ENCODE assay signal across 28 mouse cellular contexts in the genomic region with DNA sequence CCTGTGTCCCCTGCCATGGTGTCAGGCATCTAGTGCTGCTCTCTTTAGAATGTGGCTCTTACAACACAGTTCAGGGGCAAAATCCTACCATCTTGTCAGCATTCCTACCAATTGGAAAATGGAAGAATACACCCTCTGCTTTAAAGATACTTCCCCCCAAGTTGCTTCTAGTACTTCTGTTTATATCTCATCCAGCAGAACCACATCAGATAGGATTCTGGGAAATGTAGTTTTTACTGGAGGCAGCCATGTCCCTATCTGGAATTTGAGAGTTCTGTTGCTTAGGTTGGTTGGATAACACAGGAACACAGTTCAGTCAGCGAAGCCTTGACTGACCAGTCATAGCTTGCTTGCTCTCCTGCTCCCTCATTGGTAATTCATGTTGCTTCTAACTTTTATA.
DNase-seq lines count a peak whose midpoint lies in the region; ATAC-seq and TF ChIP-seq lines count a peak whose summit lies in the region.
"Had no signal": no experiment of that assay in that cellular context is flagged by ENCODE, and none has a peak within 500 bp of the region (broad histone marks: within the 10 kb centered on the region; RNA-seq: fewer than 3 reads in every experiment).

No protein-coding gene starts in this region.

- no peak overlapping the region for H3K9ac ChIP-seq in liver, postnatal 0 days (replicated peaks)
- H3K9ac ChIP-seq in liver, embryonic 11.5 days (ENCODE audit: low read depth, low read length), result no peak overlapping the region
- H3K9ac ChIP-seq in MEL (ENCODE audit: control insufficient read depth, low read depth, low read length, poor library complexity, severe bottlenecking), result no peak overlapping the region
- no peak overlapping the region for H3K9ac ChIP-seq in heart, adult 2 months (ENCODE audit: low read depth, low read length)
- H3K9ac ChIP-seq: embryonic facial prominence, embryonic 13.5 days; heart, embryonic 15.5 days; hindbrain, embryonic 12.5 days; limb, embryonic 13.5 days; liver, embryonic 15.5 days had no signal

- H3K9me3 ChIP-seq in liver, postnatal 0 days (ENCODE audit: low read length), result no peaks in the 10 kb centered on the region
- H3K9me3 ChIP-seq in liver, embryonic 11.5 days (ENCODE audit: control insufficient read depth, low read length), result no peaks in the 10 kb centered on the region
- no peaks in the 10 kb centered on the region for H3K9me3 ChIP-seq in MEL (replicated peaks; ENCODE audit: insufficient read depth, low read length)
- H3K9me3 ChIP-seq: embryonic facial prominence, embryonic 13.5 days; forebrain, embryonic 10.5 days; heart, embryonic 15.5 days; hindbrain, embryonic 12.5 days; limb, embryonic 13.5 days; liver, embryonic 15.5 days had no signal

- no peak for TF ChIP-seq EP300 in liver, postnatal 0 days (IDR thresholded peaks at IDR 0.05; ENCODE audit: low read depth)
- no peak for TF ChIP-seq EP300 in MEL (IDR thresholded peaks at IDR 0.05; ENCODE audit: low read depth in 1 of 2, low read length in 2 of 2)
- TF ChIP-seq EP300 in heart, adult 2 months (IDR thresholded peaks at IDR 0.05; ENCODE audit: insufficient read depth, low read depth, low read length), result no peak

- peak; percentile 14 for DNase-seq in heart, adult 11 months
- no peak for DNase-seq in heart, postnatal 10 days
- peak; percentile 10 for DNase-seq in liver, postnatal 0 days
- no peak for DNase-seq in liver, embryonic 11.5 days (ENCODE audit: low spot score)
- peak; percentile 59 for DNase-seq in MEL (ENCODE audit: low read depth, low spot score)
- DNase-seq in heart, adult 9 months (ENCODE audit: low spot score in 2 of 2), result no peak
- DNase-seq in heart, adult 2 months, result no peak
- DNase-seq: adrenal gland, postnatal 10 days; cerebellum, adult 11 months; cerebellum, adult 9-10 months; cerebellum, postnatal 36 days; gastrocnemius, postnatal 36 days; heart, postnatal 36 days; kidney, postnatal 25 days; spleen, adult 18-20 months; thymus, postnatal 14 days had no signal

- H3K27ac ChIP-seq in liver, postnatal 0 days (ENCODE audit: low read depth), result peak overlapping the region; percentile 56; the same call in 1 of the 2 replicates
- H3K27ac ChIP-seq in liver, embryonic 11.5 days (ENCODE audit: low read depth, low read length), result no peak overlapping the region
- H3K27ac ChIP-seq in MEL (ENCODE audit: control insufficient read depth, low read depth, low read length), result no peak overlapping the region
- no peak overlapping the region for H3K27ac ChIP-seq in heart, adult 2 months
- H3K27ac ChIP-seq: embryonic facial prominence, embryonic 13.5 days; forebrain, embryonic 10.5 days; heart, embryonic 15.5 days; hindbrain, embryonic 12.5 days; hindbrain, postnatal 0 days; left cerebral cortex, adult 2 months; limb, embryonic 13.5 days had no signal

- intact Hi-C loops in heart, postnatal 10 days (cut with DNase I), result no loop called here
- intact Hi-C loops in heart, adult 2 months (cut with DNase I), result no loop called here

- no peaks in the 10 kb centered on the region for H3K27me3 ChIP-seq in liver, postnatal 0 days (ENCODE audit: insufficient read depth, low read length)
- H3K27me3 ChIP-seq in liver, embryonic 11.5 days (replicated peaks; ENCODE audit: control insufficient read depth, insufficient read depth, low read length), result no peaks in the 10 kb centered on the region
- no peaks in the 10 kb centered on the region for H3K27me3 ChIP-seq in MEL (ENCODE audit: control insufficient read depth in 1 of 2, insufficient read depth in 2 of 2, low read length in 2 of 2)
- no peaks in the 10 kb centered on the region for H3K27me3 ChIP-seq in heart, adult 2 months (ENCODE audit: control insufficient read depth, insufficient read depth, low read length)
- H3K27me3 ChIP-seq: embryonic facial prominence, embryonic 13.5 days; heart, embryonic 15.5 days; hindbrain, embryonic 12.5 days; liver, embryonic 15.5 days had no signal

- peaks cover 10% of the 10 kb centered on the region; the same call in 1 of the 2 replicates for H3K4me1 ChIP-seq in liver, postnatal 0 days (ENCODE audit: insufficient read depth)
- H3K4me1 ChIP-seq in liver, embryonic 11.5 days (replicated peaks; ENCODE audit: control insufficient read depth, insufficient read depth, low read length), result no peaks in the 10 kb centered on the region; the same call in 1 of the 2 replicates
- peaks cover 0 to 20% of the 10 kb centered on the region in 2 experiments; a peak in 3 of 4 replicates for H3K4me1 ChIP-seq in MEL (ENCODE audit: control insufficient read depth in 1 of 2, insufficient read depth in 2 of 2, low read length in 2 of 2)
- no peaks in the 10 kb centered on the region for H3K4me1 ChIP-seq in heart, adult 2 months (ENCODE audit: control insufficient read depth, insufficient read depth, low read length)
- H3K4me1 ChIP-seq: forebrain, embryonic 10.5 days; hindbrain, embryonic 12.5 days had no signal

- no peaks in the 10 kb centered on the region for H3K79me2 ChIP-seq in MEL (ENCODE audit: control insufficient read depth, insufficient read depth, low read length, poor library complexity)
- no peaks in the 10 kb centered on the region for H3K79me2 ChIP-seq in heart, adult 2 months (replicated peaks; ENCODE audit: control insufficient read depth, insufficient read depth, low read length)

- no peak; the same call in 1 of the 2 replicates for ATAC-seq in liver, postnatal 0 days
- no peak for ATAC-seq in liver, embryonic 11.5 days (replicated peaks; ENCODE audit: low FRiP score)
- peak; percentile 39; the same call in 1 of the 2 replicates for ATAC-seq in megakaryocyte progenitor cell, adult 5-6 weeks (replicated peaks; ENCODE audit: poor library complexity)
- ATAC-seq: hindbrain, postnatal 0 days; intestine, postnatal 0 days; midbrain, embryonic 16.5 days had no signal

- H3K4me2 ChIP-seq in liver, postnatal 0 days (ENCODE audit: low read depth, low read length), result no peak overlapping the region
- H3K4me2 ChIP-seq in liver, embryonic 11.5 days, result no peak overlapping the region
- H3K4me2 ChIP-seq: embryonic facial prominence, embryonic 13.5 days; heart, embryonic 15.5 days; hindbrain, embryonic 12.5 days; limb, embryonic 13.5 days; liver, embryonic 15.5 days; midbrain, embryonic 11.5 days had no signal

- no peaks in the 10 kb centered on the region for H3K36me3 ChIP-seq in liver, postnatal 0 days (replicated peaks; ENCODE audit: insufficient read depth, low read length)
- H3K36me3 ChIP-seq in liver, embryonic 11.5 days (ENCODE audit: control insufficient read depth, insufficient read depth, low read length), result no peaks in the 10 kb centered on the region
- H3K36me3 ChIP-seq in MEL (ENCODE audit: control insufficient read depth in 1 of 2, insufficient read depth in 2 of 2, low read length in 2 of 2), result peaks cover 0 to 13% of the 10 kb centered on the region in 2 experiments; a peak in 2 of 4 replicates
- H3K36me3 ChIP-seq in heart, adult 2 months (ENCODE audit: control insufficient read depth, insufficient read depth, low read length), result no peaks in the 10 kb centered on the region
- H3K36me3 ChIP-seq: embryonic facial prominence, embryonic 13.5 days; forebrain, embryonic 10.5 days; heart, embryonic 15.5 days; hindbrain, embryonic 12.5 days; limb, embryonic 13.5 days; liver, embryonic 15.5 days had no signal

- H3K4me3 ChIP-seq in liver, postnatal 0 days (ENCODE audit: low read depth, low read length), result no peak overlapping the region
- no peak overlapping the region for H3K4me3 ChIP-seq in liver, embryonic 11.5 days (ENCODE audit: low read depth, low read length)
- H3K4me3 ChIP-seq in MEL (ENCODE audit: control insufficient read depth in 1 of 2, insufficient read depth in 1 of 2, low read depth in 2 of 2, low read length in 2 of 2), result no peak overlapping the region
- H3K4me3 ChIP-seq in heart, adult 2 months, result no peak overlapping the region
- H3K4me3 ChIP-seq: embryonic facial prominence, embryonic 13.5 days; forebrain, embryonic 10.5 days; heart, embryonic 15.5 days; hindbrain, embryonic 12.5 days; left cerebral cortex, adult 2 months; limb, embryonic 13.5 days; liver, embryonic 15.5 days had no signal

- TF ChIP-seq RAD21 in MEL (IDR thresholded peaks at IDR 0.05; ENCODE audit: low read depth, low read length), result no peak

- no peak for TF ChIP-seq CTCF in liver, postnatal 0 days (IDR thresholded peaks at IDR 0.05; ENCODE audit: low read depth)
- no peak for TF ChIP-seq CTCF in MEL (IDR thresholded peaks at IDR 0.05 in 2 of 3, conservative IDR thresholded peaks at IDR 0.05 in 1 of 3; ENCODE audit: control insufficient read depth in 1 of 3, insufficient read depth in 1 of 3, low read depth in 2 of 3, low read length in 3 of 3, poor library complexity in 1 of 3, severe bottlenecking in 1 of 3)
- no peak for TF ChIP-seq CTCF in heart, adult 2 months (IDR thresholded peaks at IDR 0.05)

- WGBS in liver, postnatal 0 days (ENCODE audit: insufficient replicate concordance), result 63% methylated on average over 1 of the region's 1 CpGs
- 83% methylated on average over 1 of the region's 1 CpGs for WGBS in liver, embryonic 11.5 days
- 96% methylated on average over 1 of the region's 1 CpGs for WGBS in heart, adult 2 months

- TF ChIP-seq POLR2A in MEL (IDR thresholded peaks at IDR 0.05; ENCODE audit: control insufficient read depth in 1 of 2, insufficient read depth in 1 of 2, low read depth in 1 of 2, low read length in 2 of 2, poor library complexity in 1 of 2), result no peak
- TF ChIP-seq POLR2A in heart, adult 2 months (IDR thresholded peaks at IDR 0.05; ENCODE audit: insufficient read depth, low read depth, low read length), result no peak

TF ChIP-seq in MEL, 35 proteins besides CTCF, POLR2A, EP300 and RAD21 (continues in another document):
- no peak for TF ChIP-seq GABPA (IDR thresholded peaks at IDR 0.05; ENCODE audit: low read depth, low read length)
- TF ChIP-seq NELFE (IDR thresholded peaks at IDR 0.05; ENCODE audit: low read depth, low read length), result no peak
- TF ChIP-seq MYB (IDR thresholded peaks at IDR 0.05; ENCODE audit: low read depth, low read length), result no peak
- TF ChIP-seq ELF1 (IDR thresholded peaks at IDR 0.05; ENCODE audit: low read depth, low read length), result 0 out of 2 replicates have a peak, but pooled peaks have one; percentile 13
- no peak for TF ChIP-seq ZMIZ1 (IDR thresholded peaks at IDR 0.05; ENCODE audit: low read depth, low read length)
- TF ChIP-seq ZNF384 (IDR thresholded peaks at IDR 0.05; ENCODE audit: low read depth, low read length), result no peak
- no peak for TF ChIP-seq USF1 (IDR thresholded peaks at IDR 0.05; ENCODE audit: low read depth, low read length)
- no peak for TF ChIP-seq MEF2A (IDR thresholded peaks at IDR 0.05; ENCODE audit: extremely low read depth, insufficient replicate concordance, low read depth, low read length, poor library complexity, severe bottlenecking)
- no peak for TF ChIP-seq CHD2 (IDR thresholded peaks at IDR 0.05; ENCODE audit: low read length)
- TF ChIP-seq E2F4 (IDR thresholded peaks at IDR 0.05; ENCODE audit: borderline replicate concordance, low read depth, low read length), result no peak
- TF ChIP-seq HCFC1 (IDR thresholded peaks at IDR 0.05; ENCODE audit: low read depth, low read length), result peak; percentile 94
- peak; percentile 35 for TF ChIP-seq GATA1 (IDR thresholded peaks at IDR 0.05; ENCODE audit: low read depth, low read length)
- TF ChIP-seq SIN3A (IDR thresholded peaks at IDR 0.05; ENCODE audit: low read length), result peak; percentile 37; the same call in 1 of the 2 replicates

Comparison
In these comparisons a context has a peak if more than half of its experiments do, and no peak if none do; other contexts are left out.
1. DNase-seq: peak in heart, adult 11 months (single experiment), liver, postnatal 0 days (single experiment) and MEL (single experiment); none in heart, postnatal 10 days (0 of 2), liver, embryonic 11.5 days (single experiment), heart, adult 9 months (0 of 2) and heart, adult 2 months (0 of 2).